Mouse (Mus musculus): ENCODE results near the gene Inhbc. TPM values are rescaled to one million over a fixed set of nuclear protein-coding genes. Genes with fewer than 3 reads are reported as not detected.

Gene Inhbc
- polyA plus RNA-seq, 1 experiment from 2014 or later: not detected

GRCm38 (mm10) chr10:127326017-127326801 lies 44.0 kb downstream of the Inhbc start:
- 2% methylated on average over 49 of the region's 54 CpGs for WGBS
- peak overlapping the region; percentile 89 for H3K4me2 ChIP-seq (ENCODE audit: low read length)
- H3K27me3 ChIP-seq (ENCODE audit: control insufficient read depth, insufficient read depth, low read length): peaks cover 74% of the 10 kb centered on the region
- H3K4me3 ChIP-seq (ENCODE audit: control insufficient read depth in 1 of 2, insufficient read depth in 1 of 2, low read depth in 1 of 2, low read length in 2 of 2): peak overlapping the region; percentile 47 to 51
- H3K27ac ChIP-seq (replicated peaks in 1 of 2; ENCODE audit: control insufficient read depth in 1 of 2, insufficient read depth in 1 of 2, low read depth in 2 of 2, low read length in 2 of 2): no peak overlapping the region
- peaks cover 9 to 15% of the 10 kb centered on the region in 2 experiments for H3K4me1 ChIP-seq (ENCODE audit: control insufficient read depth in 2 of 2, insufficient read depth in 2 of 2, low read length in 2 of 2)
- H3K36me3 ChIP-seq (ENCODE audit: control insufficient read depth, insufficient read depth, low read length): no peaks in the 10 kb centered on the region
- peak overlapping the region; percentile 65 for H3K9ac ChIP-seq (ENCODE audit: low read length)
- no peaks in the 10 kb centered on the region for H3K9me3 ChIP-seq (ENCODE audit: control insufficient read depth, low read length)
- no peak for ATAC-seq (ENCODE audit: insufficient number of reproducible peaks, insufficient read depth, low FRiP score, low read depth)

- Histone ChIP-seq H3K4me1 (ENCODE audit: control insufficient read depth in 2 of 2, insufficient read depth in 2 of 2, low read length in 2 of 2) (peaks cover 9 to 15% of the 10 kb centered on the region in 2 experiments), H3K4me3 (ENCODE audit: control insufficient read depth in 1 of 2, insufficient read depth in 1 of 2, low read depth in 1 of 2, low read length in 2 of 2) (peak overlapping the region; percentile 47 to 51), H3K27me3 (ENCODE audit: control insufficient read depth, insufficient read depth, low read length) (peaks cover 68% of the 10 kb centered on the region), H3K9me3 (ENCODE audit: control insufficient read depth, low read length) (no peaks in the 10 kb centered on the region), H3K36me3 (ENCODE audit: control insufficient read depth, insufficient read depth, low read length) (no peaks in the 10 kb centered on the region), H3K27ac (replicated peaks in 1 of 2; ENCODE audit: control insufficient read depth in 1 of 2, insufficient read depth in 1 of 2, low read depth in 2 of 2, low read length in 2 of 2) (no peak overlapping the region), H3K4me2 (ENCODE audit: low read length) (peak overlapping the region; percentile 89), H3K9ac (ENCODE audit: low read length) (peak overlapping the region; percentile 65; the same call in 1 of the 2 replicates)
- 38% methylated on average over 14 of the region's 14 CpGs for WGBS
- no peak for ATAC-seq (ENCODE audit: insufficient number of reproducible peaks, insufficient read depth, low FRiP score, low read depth)
Measured at GRCm38 (mm10) chr10:127325454-127326016, 44.7 kb downstream of the Inhbc start.

GRCm38 (mm10) chr10:127324495-127324894 lies 45.7 kb downstream of the Inhbc start:
- ATAC-seq (ENCODE audit: insufficient number of reproducible peaks, insufficient read depth, low FRiP score, low read depth): no peak
- WGBS: 8% methylated on average over 7 of the region's 7 CpGs
- Histone ChIP-seq H3K9me3 (ENCODE audit: control insufficient read depth, low read length) (no peaks in the 10 kb centered on the region), H3K27ac (replicated peaks in 1 of 2; ENCODE audit: control insufficient read depth in 1 of 2, insufficient read depth in 1 of 2, low read depth in 2 of 2, low read length in 2 of 2) (no peak overlapping the region), H3K27me3 (ENCODE audit: control insufficient read depth, insufficient read depth, low read length) (peaks cover 60% of the 10 kb centered on the region), H3K4me3 (ENCODE audit: control insufficient read depth in 1 of 2, insufficient read depth in 1 of 2, low read depth in 1 of 2, low read length in 2 of 2) (no peak overlapping the region), H3K4me1 (ENCODE audit: control insufficient read depth in 2 of 2, insufficient read depth in 2 of 2, low read length in 2 of 2) (peaks cover 9 to 15% of the 10 kb centered on the region in 2 experiments), H3K4me2 (ENCODE audit: low read length) (no peak overlapping the region), H3K9ac (ENCODE audit: low read length) (no peak overlapping the region), H3K36me3 (ENCODE audit: control insufficient read depth, insufficient read depth, low read length) (no peaks in the 10 kb centered on the region)

DNA sequence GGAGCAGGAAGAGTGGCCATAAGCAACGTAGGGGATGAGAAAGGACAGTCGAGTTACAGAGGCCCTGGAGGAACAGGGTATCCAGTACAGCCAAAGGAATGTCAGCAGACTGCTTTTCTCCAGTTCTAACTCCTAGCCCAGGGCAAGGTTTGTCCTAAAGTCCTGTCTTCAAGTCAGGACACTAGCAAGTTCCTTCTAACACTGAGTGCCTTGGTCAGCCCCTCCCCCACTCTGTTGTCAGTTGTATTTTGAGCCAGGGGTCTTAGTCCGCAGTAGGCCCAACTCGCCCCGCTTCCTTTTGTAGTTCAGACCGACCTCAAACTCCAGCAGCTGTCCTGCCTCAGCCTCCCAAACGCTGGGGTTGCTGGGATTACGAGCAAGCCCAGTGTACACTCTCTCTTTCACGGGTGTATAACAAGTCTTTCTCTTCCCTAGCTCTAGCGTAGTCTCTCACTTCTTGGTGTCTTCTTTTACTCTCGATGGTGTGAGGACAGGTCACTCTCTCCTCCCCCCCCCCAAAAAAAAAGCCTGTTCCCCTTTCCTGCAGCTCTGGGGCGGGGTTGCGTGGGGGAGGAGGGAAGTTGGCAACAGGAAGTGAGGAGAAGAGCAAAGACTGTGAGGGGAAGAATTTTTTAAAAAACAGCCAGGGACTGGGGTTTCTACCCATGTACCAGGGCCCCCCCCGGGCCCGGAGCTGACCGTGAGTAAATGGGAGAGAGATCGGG lies 46.9 kb downstream of the Inhbc start:
- no peak overlapping the region for H3K4me2 ChIP-seq (ENCODE audit: low read length)
- ATAC-seq (ENCODE audit: insufficient number of reproducible peaks, insufficient read depth, low FRiP score, low read depth): no peak

DNA sequence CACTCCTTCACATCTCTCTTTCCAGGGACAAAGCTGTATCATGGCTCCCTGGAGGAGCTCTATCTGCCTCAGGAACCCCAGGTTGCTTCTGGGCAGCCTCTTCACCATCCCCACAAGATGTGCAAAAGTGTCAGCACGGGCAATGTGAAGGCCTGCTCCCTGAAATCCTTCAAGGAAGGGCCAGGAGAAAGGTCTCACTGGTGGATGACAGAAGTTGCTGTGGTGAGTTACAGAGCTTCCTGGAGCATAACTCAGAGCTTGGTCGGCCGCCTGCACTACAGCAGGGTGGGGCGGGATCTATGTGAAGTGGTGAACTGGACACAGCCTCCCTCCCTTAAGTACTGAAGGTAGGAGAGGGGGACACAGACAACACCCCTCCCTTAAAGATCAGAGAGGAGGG lies 47.6 kb downstream of the Inhbc start:
- no peak for ATAC-seq (ENCODE audit: insufficient number of reproducible peaks, insufficient read depth, low FRiP score, low read depth)
- H3K27me3 ChIP-seq (ENCODE audit: control insufficient read depth, insufficient read depth, low read length): peaks cover 42% of the 10 kb centered on the region
- no peak overlapping the region for H3K9ac ChIP-seq (ENCODE audit: low read length)
- H3K4me3 ChIP-seq (ENCODE audit: control insufficient read depth in 1 of 2, insufficient read depth in 1 of 2, low read depth in 1 of 2, low read length in 2 of 2): no peak overlapping the region
- no peaks in the 10 kb centered on the region for H3K36me3 ChIP-seq (ENCODE audit: control insufficient read depth, insufficient read depth, low read length)
- H3K9me3 ChIP-seq (ENCODE audit: control insufficient read depth, low read length): no peaks in the 10 kb centered on the region
- no peak overlapping the region for H3K27ac ChIP-seq (replicated peaks in 1 of 2; ENCODE audit: control insufficient read depth in 1 of 2, insufficient read depth in 1 of 2, low read depth in 2 of 2, low read length in 2 of 2)
- WGBS: 64% methylated on average over 4 of the region's 4 CpGs
- no peak overlapping the region for H3K4me2 ChIP-seq (ENCODE audit: low read length)
- H3K4me1 ChIP-seq (ENCODE audit: control insufficient read depth in 2 of 2, insufficient read depth in 2 of 2, low read length in 2 of 2): peaks cover 9 to 15% of the 10 kb centered on the region in 2 experiments

More for the DNA sequence above, 46.9 kb downstream of the Inhbc start:
- Histone ChIP-seq H3K27me3 (ENCODE audit: control insufficient read depth, insufficient read depth, low read length) (peaks cover 48% of the 10 kb centered on the region), H3K36me3 (ENCODE audit: control insufficient read depth, insufficient read depth, low read length) (no peaks in the 10 kb centered on the region), H3K9me3 (ENCODE audit: control insufficient read depth, low read length) (no peaks in the 10 kb centered on the region), H3K9ac (ENCODE audit: low read length) (no peak overlapping the region), H3K27ac (replicated peaks in 1 of 2; ENCODE audit: control insufficient read depth in 1 of 2, insufficient read depth in 1 of 2, low read depth in 2 of 2, low read length in 2 of 2) (no peak overlapping the region), H3K4me3 (ENCODE audit: control insufficient read depth in 1 of 2, insufficient read depth in 1 of 2, low read depth in 1 of 2, low read length in 2 of 2) (no peak overlapping the region), H3K4me1 (ENCODE audit: control insufficient read depth in 2 of 2, insufficient read depth in 2 of 2, low read length in 2 of 2) (peaks cover 9 to 15% of the 10 kb centered on the region in 2 experiments)
- WGBS: 69% methylated on average over 17 of the region's 17 CpGs

DNA sequence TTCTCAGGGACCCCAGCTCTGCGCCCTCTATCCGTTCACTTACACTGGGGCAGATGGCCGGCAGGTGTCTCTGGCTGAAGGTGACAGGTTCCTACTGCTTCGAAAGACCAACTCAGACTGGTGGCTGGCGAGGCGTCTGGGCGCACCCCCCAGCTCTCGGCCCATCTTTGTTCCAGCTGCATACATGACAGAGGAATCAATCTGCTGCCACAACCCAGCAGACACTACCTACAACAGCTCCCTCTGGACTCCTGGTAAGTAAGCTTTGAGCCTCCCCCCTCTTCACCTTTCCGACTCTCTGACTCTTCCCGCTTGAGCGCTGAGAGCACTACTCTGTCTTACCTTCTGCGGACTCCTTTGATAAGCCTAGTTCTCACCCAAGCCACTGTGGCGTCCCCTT lies 48.1 kb downstream of the Inhbc start:
- no peak overlapping the region for H3K4me2 ChIP-seq (ENCODE audit: low read length)
- no peak overlapping the region for H3K27ac ChIP-seq (replicated peaks in 1 of 2; ENCODE audit: control insufficient read depth in 1 of 2, insufficient read depth in 1 of 2, low read depth in 2 of 2, low read length in 2 of 2)
- no peaks in the 10 kb centered on the region for H3K9me3 ChIP-seq (ENCODE audit: control insufficient read depth, low read length)
- H3K27me3 ChIP-seq (ENCODE audit: control insufficient read depth, insufficient read depth, low read length): peaks cover 37% of the 10 kb centered on the region
- H3K4me3 ChIP-seq (ENCODE audit: control insufficient read depth in 1 of 2, insufficient read depth in 1 of 2, low read depth in 1 of 2, low read length in 2 of 2): no peak overlapping the region
- no peak overlapping the region for H3K9ac ChIP-seq (ENCODE audit: low read length)
- no peaks in the 10 kb centered on the region for H3K36me3 ChIP-seq (ENCODE audit: control insufficient read depth, insufficient read depth, low read length)
- WGBS: 48% methylated on average over 13 of the region's 13 CpGs
- ATAC-seq (ENCODE audit: insufficient number of reproducible peaks, insufficient read depth, low FRiP score, low read depth): no peak
- peaks cover 9 to 15% of the 10 kb centered on the region in 2 experiments for H3K4me1 ChIP-seq (ENCODE audit: control insufficient read depth in 2 of 2, insufficient read depth in 2 of 2, low read length in 2 of 2)

DNA sequence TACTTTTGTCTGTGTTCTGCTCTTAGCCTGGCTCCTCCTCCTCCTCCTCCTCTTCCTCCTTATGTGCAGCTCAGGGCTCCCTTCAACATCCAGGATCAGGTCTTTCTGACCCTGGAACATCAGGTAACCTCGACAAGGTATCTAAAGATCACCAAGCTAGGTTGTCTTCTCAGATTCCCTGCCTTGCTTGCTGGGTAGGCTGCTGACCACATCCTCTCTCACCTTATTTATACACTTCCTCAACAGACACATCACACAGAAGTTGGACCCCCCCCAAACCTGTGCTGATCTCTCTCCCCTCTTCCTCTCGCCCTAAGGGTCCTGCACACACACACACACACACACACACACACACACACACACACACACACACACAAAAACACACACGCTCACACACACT lies 48.6 kb downstream of the Inhbc start, which contains the start of gene Arhgap9:
TSS of gene Arhgap9 (plus strand) at position 344 of the 400 bp plus-strand sequence.
- Histone ChIP-seq H3K27ac (replicated peaks in 1 of 2; ENCODE audit: control insufficient read depth in 1 of 2, insufficient read depth in 1 of 2, low read depth in 2 of 2, low read length in 2 of 2) (no peak within 1 kb of the TSS), H3K9me3 (ENCODE audit: control insufficient read depth, low read length) (no peaks in the 10 kb centered on the region), H3K4me2 (ENCODE audit: low read length) (no peak within 1 kb of the TSS), H3K4me3 (ENCODE audit: control insufficient read depth in 1 of 2, insufficient read depth in 1 of 2, low read depth in 1 of 2, low read length in 2 of 2) (no peak within 1 kb of the TSS), H3K27me3 (ENCODE audit: control insufficient read depth, insufficient read depth, low read length) (peaks cover 32% of the 10 kb centered on the region), H3K36me3 (ENCODE audit: control insufficient read depth, insufficient read depth, low read length) (no peaks in the 10 kb centered on the region), H3K4me1 (ENCODE audit: control insufficient read depth in 2 of 2, insufficient read depth in 2 of 2, low read length in 2 of 2) (peaks cover 9 to 11% of the 10 kb centered on the region in 2 experiments), H3K9ac (ENCODE audit: low read length) (no peak within 1 kb of the TSS)
- ATAC-seq (ENCODE audit: insufficient number of reproducible peaks, insufficient read depth, low FRiP score, low read depth): no peak
- WGBS: 60% methylated on average over 3 of the region's 3 CpGs

Data from heart, embryonic 14.5 days (tissue).